Comparison of ENCODE assay signal across 9 mouse cellular contexts in genomic region chr8:47411994-47412695, GRCm38 (mm10). TPM values are rescaled to one million over a fixed set of nuclear protein-coding genes. Genes with fewer than 3 reads are reported as not detected.
DNase-seq lines count a peak whose midpoint lies in the region; ATAC-seq and TF ChIP-seq lines count a peak whose summit lies in the region.
"Had no signal": no experiment of that assay in that cellular context is flagged by ENCODE, and none has a peak within 500 bp of the region (broad histone marks: within the 10 kb centered on the region; RNA-seq: fewer than 3 reads in every experiment).

No protein-coding gene starts in this region.

- H3K27ac ChIP-seq in forebrain, postnatal 0 days (ENCODE audit: low read depth, low read length) = no peak overlapping the region
- peak overlapping the region; percentile 94 for H3K27ac ChIP-seq in kidney, embryonic 16.5 days (ENCODE audit: low read length)

- H3K4me1 ChIP-seq in forebrain, postnatal 0 days (ENCODE audit: insufficient read depth) = 0 out of 2 replicates have a peak, but pooled peaks cover 7% of the 10 kb centered on the region
- H3K4me1 ChIP-seq in kidney, embryonic 16.5 days (ENCODE audit: insufficient read depth, low read length) = peaks cover 10% of the 10 kb centered on the region; the same call in 1 of the 2 replicates

- 3% methylated on average over 43 of the region's 43 CpGs for WGBS in forebrain, postnatal 0 days
- WGBS in kidney, embryonic 16.5 days = under 1% methylated on average over 43 of the region's 43 CpGs

- H3K27me3 ChIP-seq in forebrain, postnatal 0 days (ENCODE audit: insufficient read depth, low read length) = peaks cover 26% of the 10 kb centered on the region
- H3K27me3 ChIP-seq in kidney, embryonic 16.5 days (ENCODE audit: insufficient read depth, low read length) = peaks cover 35% of the 10 kb centered on the region

- H3K4me3 ChIP-seq in forebrain, postnatal 0 days (ENCODE audit: low read depth, low read length) = peak overlapping the region; percentile 63
- peak overlapping the region; percentile 87 for H3K4me3 ChIP-seq in kidney, embryonic 16.5 days (ENCODE audit: low read length)
- H3K4me3 ChIP-seq: myocyte had no signal

- no peaks in the 10 kb centered on the region for H3K9me3 ChIP-seq in forebrain, postnatal 0 days (ENCODE audit: low read length)
- H3K9me3 ChIP-seq in kidney, embryonic 16.5 days (ENCODE audit: low read length) = no peaks in the 10 kb centered on the region

- H3K36me3 ChIP-seq in forebrain, postnatal 0 days (ENCODE audit: insufficient read depth) = no peaks in the 10 kb centered on the region
- H3K36me3 ChIP-seq in kidney, embryonic 16.5 days (ENCODE audit: insufficient read depth, low read length) = no peaks in the 10 kb centered on the region

- no peak; the same call in 1 of the 2 replicates for ATAC-seq in forebrain, postnatal 0 days
- peak; percentile 47; the same call in 1 of the 2 replicates for ATAC-seq in kidney, embryonic 16.5 days (ENCODE audit: low FRiP score, low TSS enrichment)

- no peak for TF ChIP-seq CTCF in forebrain, postnatal 0 days (IDR thresholded peaks at IDR 0.05; ENCODE audit: low read depth)

- H3K9ac ChIP-seq in forebrain, postnatal 0 days = peak overlapping the region; percentile 60; the same call in 1 of the 2 replicates
- peak overlapping the region; percentile 77 for H3K9ac ChIP-seq in kidney, embryonic 16.5 days (replicated peaks; ENCODE audit: low read length)

- peak; percentile 15 for DNase-seq in right cerebral cortex, adult 18-20 months
- no peak for DNase-seq in right cerebral cortex, postnatal 10 days (ENCODE audit: low spot score in 2 of 2)
- DNase-seq in forebrain, postnatal 0 days = peak; percentile 39
- DNase-seq in lung, postnatal 25 days (ENCODE audit: low spot score) = peak; percentile 10
- DNase-seq in spleen, postnatal 14 days (ENCODE audit: low spot score in 2 of 2) = no peak
- DNase-seq in right cerebral cortex, postnatal 36 days (ENCODE audit: low spot score in 2 of 2) = no peak
- no peak for DNase-seq in gastrocnemius, adult 8-10 months (ENCODE audit: low spot score in 2 of 2)

- H3K4me2 ChIP-seq in forebrain, postnatal 0 days (ENCODE audit: low read depth) = peak overlapping the region; percentile 97
- H3K4me2 ChIP-seq in kidney, embryonic 16.5 days (replicated peaks; ENCODE audit: low read depth, low read length) = peak overlapping the region; percentile 88

RNA-seq across cellular contexts. Expression of gene Stox2, which starts 34.0 kb away (rescaled TPM):
- total RNA-seq in forebrain, postnatal 0 days (2014; rRNA removed) = 76.2 and 85.6 TPM in 2 replicates
- 26.3 and 39.9 TPM in 2 replicates for polyA plus RNA-seq in forebrain, postnatal 0 days (2015; fragmentation: Nextera tagmentation; extraction: Ambion mirVana)
- 9.4 and 13.8 TPM in 2 replicates for polyA plus RNA-seq in kidney, embryonic 16.5 days (2015; fragmentation: Nextera tagmentation; extraction: Ambion mirVana)
- 1 to 10 TPM; 5.0 to 6.0 (median 5.8) TPM for total RNA-seq in gastrocnemius, adult 8-10 months (2022)
- polyA plus RNA-seq: myocyte had no signal

Comparison
In these comparisons a context has a peak if more than half of its experiments do, and no peak if none do; other contexts are left out.
1. DNase-seq: peak in right cerebral cortex, adult 18-20 months (single experiment), forebrain, postnatal 0 days (single experiment) and lung, postnatal 25 days (single experiment); none in right cerebral cortex, postnatal 10 days (0 of 2), spleen, postnatal 14 days (0 of 2), right cerebral cortex, postnatal 36 days (0 of 2) and gastrocnemius, adult 8-10 months (0 of 2).
2. RNA of gene Stox2, which starts 34.0 kb away (total RNA-seq): 76.2 to 85.6 TPM in forebrain, postnatal 0 days; 5.0 to 6.0 TPM in gastrocnemius, adult 8-10 months; every median in the first group is over 10 times any median in the second.